Mouse (Mus musculus): Measurements from ENCODE around the gene Ring1.

- no peak for TF ChIP-seq CTCF (IDR thresholded peaks at IDR 0.05; ENCODE audit: extremely low read depth, insufficient read length, insufficient replicate concordance, low read depth, low read length)
- peak; percentile 50; the same call in 1 of the 2 replicates for TF ChIP-seq POLR2A (IDR thresholded peaks at IDR 0.05; ENCODE audit: low read depth, low read length)
Measured at GRCm38 (mm10) chr17:34027656-34028223, 3.3 kb upstream of the Ring1 start, which contains the start of gene H2-Ke6.

All from small intestine, adult 2 months (tissue).